Mouse (Mus musculus) erythroblast, embryonic 14.5 days (primary cell): ENCODE data around the gene Serpinb6b. TPM values are rescaled to one million over a fixed set of nuclear protein-coding genes. Genes with fewer than 3 reads are reported as not detected.
A peak's percentile ranks its signal among the peaks of the same experiment; 100 is the strongest.

Experiments used
- H3K27me3 ChIP-seq: 2 replicates; pipeline ENCODE4 v1.6.1; 2012; ENCODE audit warnings: inconsistent platforms; ENCODE audit not compliant: control insufficient read depth
- H3K36me3 ChIP-seq: 2 replicates; pipeline ENCODE4 v1.6.1; 2012; ENCODE audit warnings: mild to moderate bottlenecking, inconsistent platforms; ENCODE audit not compliant: control insufficient read depth
- H3K4me1 ChIP-seq: 2 replicates; pipeline ENCODE4 v1.6.1; 2012; ENCODE audit warnings: inconsistent platforms; ENCODE audit not compliant: control insufficient read depth
- H3K4me3 ChIP-seq: replicated peaks from 2 replicates; pipeline ENCODE3; 2012; ENCODE audit warnings: moderate library complexity, mild to moderate bottlenecking, inconsistent platforms
- H3K9me3 ChIP-seq: 2 replicates; pipeline ENCODE4 v1.6.1; 2012; ENCODE audit warnings: low read length, inconsistent platforms, mixed read lengths; ENCODE audit not compliant: control insufficient read depth
- GATA1 ChIP-seq: IDR thresholded peaks from 2 replicates; pipeline ENCODE4 v1.6.1; 2012; ENCODE audit warnings: low read length, inconsistent platforms, mixed read lengths
- TAL1 ChIP-seq: IDR thresholded peaks from 3 replicates; pipeline ENCODE4 v1.6.1; 2012; ENCODE audit warnings: low read length, inconsistent platforms, mixed read lengths
- polyA plus RNA-seq: library from polyadenylated mRNA; stranded (reverse); fragments of >175 nt; gene quantifications from 2 replicates; pipeline ENCODE4 v1.2.3, GENCODE M21; 2012

Gene Serpinb6b
- polyA plus RNA-seq, 1 experiment, result 0.09 TPM

- no peaks in the 10 kb centered on the region for H3K27me3 ChIP-seq
- H3K4me3 ChIP-seq, result no peak overlapping the region
These were observed 36.3 kb downstream of the Serpinb6b start for GRCm38 (mm10) chr13:33001341-33001740.

DNA sequence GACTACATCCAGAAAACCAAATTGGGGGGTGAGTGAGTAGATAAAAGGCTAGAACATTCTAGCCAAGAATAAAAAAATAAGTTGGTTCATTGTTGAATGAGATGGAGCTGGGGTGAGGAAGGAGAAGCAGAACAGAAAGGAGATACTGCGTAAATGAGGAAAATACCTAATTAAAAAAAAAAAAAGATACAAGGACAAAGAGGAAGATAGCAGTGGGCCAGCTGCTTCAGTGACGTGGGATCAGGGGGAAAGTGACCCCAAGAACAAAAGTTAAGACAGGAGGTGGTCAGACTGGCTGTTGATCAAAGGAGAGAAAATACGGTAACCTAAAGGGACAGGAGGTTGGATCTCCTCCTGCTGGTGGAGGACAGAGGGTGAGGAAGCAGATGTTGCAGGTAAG lies 37.9 kb downstream of the Serpinb6b start, which contains the start of gene Serpinb9:
Gene Serpinb9, plus strand, starts transcription at position 301 of the 400 bp plus-strand sequence.
- peaks cover 42% of the 10 kb centered on the region for H3K4me1 ChIP-seq
- peak within 1 kb of the TSS; percentile 72 for H3K4me3 ChIP-seq
- H3K27me3 ChIP-seq, result no peaks in the 10 kb centered on the region
- H3K36me3 ChIP-seq, result no peaks in the 10 kb centered on the region
- H3K9me3 ChIP-seq, result no peaks in the 10 kb centered on the region
- no peak for TF ChIP-seq TAL1
- TF ChIP-seq GATA1, result no peak

More at GRCm38 (mm10) chr13:33001341-33001740, 36.3 kb downstream of the Serpinb6b start:
- no peaks in the 10 kb centered on the region for H3K9me3 ChIP-seq
- peaks cover 46% of the 10 kb centered on the region for H3K4me1 ChIP-seq
- no peaks in the 10 kb centered on the region for H3K36me3 ChIP-seq
- no peak for TF ChIP-seq GATA1
- TF ChIP-seq TAL1, result no peak

GRCm38 (mm10) chr13:33003523-33004413 lies 38.8 kb downstream of the Serpinb6b start:
- Histone ChIP-seq H3K4me1 (peaks cover 42% of the 10 kb centered on the region), H3K9me3 (no peaks in the 10 kb centered on the region), H3K36me3 (no peaks in the 10 kb centered on the region), H3K4me3 (peak overlapping the region; percentile 72), H3K27me3 (no peaks in the 10 kb centered on the region)
- TF ChIP-seq GATA1, result no peak
- no peak for TF ChIP-seq TAL1

DNA sequence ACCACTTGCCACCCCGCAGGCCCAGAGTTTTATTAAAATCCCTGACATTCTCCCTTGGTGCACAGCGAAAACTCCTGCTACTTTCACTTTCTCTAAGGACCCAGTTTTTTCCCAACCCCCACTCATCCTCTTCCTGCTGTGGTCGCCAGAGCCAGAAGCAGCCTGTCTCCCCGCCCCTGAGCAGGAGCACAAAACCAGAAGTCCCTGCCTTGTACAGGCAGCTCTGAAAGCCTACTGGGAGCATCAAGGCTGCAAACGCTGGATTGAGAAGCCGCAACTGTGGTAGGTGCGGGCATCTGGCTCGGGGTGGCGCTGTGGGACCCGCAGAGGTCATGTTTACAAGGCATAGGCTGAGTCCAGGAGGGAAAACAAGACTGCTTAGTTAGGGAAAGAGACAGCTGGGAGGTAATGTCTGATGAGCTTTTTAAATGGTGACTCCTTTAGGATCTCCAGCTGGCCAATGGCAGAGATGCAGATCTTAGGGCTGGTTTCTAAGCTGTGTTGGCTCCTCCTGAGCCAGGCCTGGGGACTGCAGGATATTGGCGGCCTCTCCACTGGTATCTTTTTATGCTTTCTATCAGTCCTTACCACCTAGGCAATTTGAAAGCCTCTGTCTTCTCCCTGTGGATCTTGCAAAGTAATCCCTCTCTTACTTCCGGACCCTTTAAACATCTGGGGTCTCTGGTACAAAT lies 39.6 kb downstream of the Serpinb6b start:
- TF ChIP-seq GATA1 (no peak), TAL1 (no peak)
- Histone ChIP-seq H3K4me3 (peak overlapping the region; percentile 72), H3K9me3 (no peaks in the 10 kb centered on the region), H3K36me3 (no peaks in the 10 kb centered on the region), H3K27me3 (no peaks in the 10 kb centered on the region), H3K4me1 (peaks cover 42% of the 10 kb centered on the region)

DNA sequence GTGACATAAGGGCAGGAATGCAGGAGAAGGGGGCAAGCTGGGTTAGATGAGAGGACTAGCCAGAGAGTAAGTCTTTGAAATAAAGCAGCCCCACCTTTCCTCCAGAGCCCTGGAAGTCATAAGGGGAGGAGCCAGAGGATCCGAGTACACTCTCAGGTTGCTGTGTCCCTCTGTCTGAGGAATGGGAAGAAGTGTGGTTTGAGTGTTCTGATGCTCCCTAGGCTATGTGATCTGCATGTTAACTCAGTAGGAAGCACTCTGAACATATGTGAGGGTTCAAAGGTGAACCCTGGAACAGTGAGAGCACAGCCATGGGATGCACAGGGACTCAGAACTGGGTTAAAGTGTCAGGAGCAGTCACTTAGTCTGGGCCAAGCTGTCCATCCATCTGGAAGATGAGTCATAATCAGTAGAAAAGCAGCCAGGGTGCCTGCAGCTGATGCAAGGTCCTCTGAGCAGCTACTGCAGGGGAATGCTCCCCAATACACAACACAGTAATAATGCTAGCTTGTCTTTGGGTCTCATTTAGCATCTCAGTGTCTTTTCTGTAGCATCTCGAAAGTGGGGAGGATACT lies 40.6 kb downstream of the Serpinb6b start:
- TF ChIP-seq TAL1, result no peak
- TF ChIP-seq GATA1, result no peak
- Histone ChIP-seq H3K9me3 (no peaks in the 10 kb centered on the region), H3K4me1 (peaks cover 42% of the 10 kb centered on the region), H3K27me3 (no peaks in the 10 kb centered on the region), H3K36me3 (no peaks in the 10 kb centered on the region), H3K4me3 (no peak overlapping the region)

- Histone ChIP-seq H3K4me3 (no peak overlapping the region), H3K36me3 (no peaks in the 10 kb centered on the region), H3K27me3 (no peaks in the 10 kb centered on the region), H3K4me1 (peaks cover 40% of the 10 kb centered on the region), H3K9me3 (no peaks in the 10 kb centered on the region)
- TF ChIP-seq TAL1 (no peak), GATA1 (no peak)
These were observed 41.5 kb downstream of the Serpinb6b start for GRCm38 (mm10) chr13:33006555-33006954.

GRCm38 (mm10) chr13:33012395-33012794 lies 47.4 kb downstream of the Serpinb6b start:
- Histone ChIP-seq H3K36me3 (no peaks in the 10 kb centered on the region), H3K9me3 (no peaks in the 10 kb centered on the region), H3K4me1 (no peaks in the 10 kb centered on the region), H3K4me3 (no peak overlapping the region), H3K27me3 (no peaks in the 10 kb centered on the region; the same call in 1 of the 2 replicates)
- no peak for TF ChIP-seq TAL1
- TF ChIP-seq GATA1, result no peak

GRCm38 (mm10) chr13:33013271-33013670 lies 48.3 kb downstream of the Serpinb6b start:
- Histone ChIP-seq H3K9me3 (no peaks in the 10 kb centered on the region), H3K27me3 (no peaks in the 10 kb centered on the region; the same call in 1 of the 2 replicates), H3K4me1 (no peaks in the 10 kb centered on the region), H3K4me3 (no peak overlapping the region), H3K36me3 (no peaks in the 10 kb centered on the region)
- TF ChIP-seq GATA1 (no peak), TAL1 (no peak)

GRCm38 (mm10) chr13:33022371-33022770 lies 57.4 kb downstream of the Serpinb6b start:
- Histone ChIP-seq H3K36me3 (no peaks in the 10 kb centered on the region), H3K27me3 (no peaks in the 10 kb centered on the region), H3K4me3 (no peak overlapping the region), H3K9me3 (peaks cover 2% of the 10 kb centered on the region; the same call in 1 of the 2 replicates), H3K4me1 (peaks cover 20% of the 10 kb centered on the region)
- no peak for TF ChIP-seq GATA1
- TF ChIP-seq TAL1, result no peak
